Mouse (Mus musculus) adrenal gland, postnatal 14 days (tissue): ENCODE results near the gene Vmn1r22. TPM values are rescaled to one million over a fixed set of nuclear protein-coding genes. Genes with fewer than 3 reads are reported as not detected.
"Not testable (repeated sequence)": the region's sequence is repeated elsewhere in the genome, so short reads cannot be mapped to it uniquely, and the experiment has no call there.

ENCODE experiments used
- DNase-seq: peaks from one replicate; pipeline ENCODE4 v3.0.0; 2021; ENCODE audit warnings: mixed read lengths
- long read RNA-seq, 2 experiments: library from polyadenylated mRNA; stranded (forward); transcript quantifications; one replicate each; pipeline ENCODE4 v2.0.0; 2021
- total RNA-seq: library from RNA; stranded (reverse); gene quantifications from 2 replicates; pipeline ENCODE4 v1.2.3, GENCODE M21; 2021

Vmn1r22 gene
- not detected in 2 replicates for total RNA-seq
- long read RNA-seq, experiment 1, result 0 reads
- long read RNA-seq, experiment 2, result 0 reads

- no peak for DNase-seq
Observed at GRCm38 (mm10) chr6:57907928-57908327, at the start of gene Vmn1r22. Gene Vmn1r22, minus strand, starts transcription at chr6:57908028.

DNA sequence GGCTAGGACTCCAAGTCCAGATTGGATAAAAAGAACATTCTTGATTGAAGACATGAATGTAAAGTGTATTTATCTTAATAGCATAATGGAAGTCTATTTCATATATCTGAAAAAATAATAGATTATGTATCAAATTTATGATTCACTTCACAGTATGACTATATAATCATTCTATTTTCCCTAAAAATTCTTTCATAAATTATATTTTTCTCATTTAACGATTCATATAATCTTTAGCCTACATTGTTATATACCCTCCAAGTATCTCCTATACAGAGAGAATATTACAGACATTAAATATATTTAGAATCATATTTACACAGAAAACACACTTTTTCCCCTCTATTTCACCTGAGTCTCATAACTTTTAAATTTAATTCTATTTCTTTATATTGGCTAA, 18.9 kb upstream of the Vmn1r22 start, which contains the start of gene Vmn1r23:
Gene Vmn1r23 (minus strand): TSS at position 101 of the 400 bp plus-strand sequence.
- no peak for DNase-seq

DNA sequence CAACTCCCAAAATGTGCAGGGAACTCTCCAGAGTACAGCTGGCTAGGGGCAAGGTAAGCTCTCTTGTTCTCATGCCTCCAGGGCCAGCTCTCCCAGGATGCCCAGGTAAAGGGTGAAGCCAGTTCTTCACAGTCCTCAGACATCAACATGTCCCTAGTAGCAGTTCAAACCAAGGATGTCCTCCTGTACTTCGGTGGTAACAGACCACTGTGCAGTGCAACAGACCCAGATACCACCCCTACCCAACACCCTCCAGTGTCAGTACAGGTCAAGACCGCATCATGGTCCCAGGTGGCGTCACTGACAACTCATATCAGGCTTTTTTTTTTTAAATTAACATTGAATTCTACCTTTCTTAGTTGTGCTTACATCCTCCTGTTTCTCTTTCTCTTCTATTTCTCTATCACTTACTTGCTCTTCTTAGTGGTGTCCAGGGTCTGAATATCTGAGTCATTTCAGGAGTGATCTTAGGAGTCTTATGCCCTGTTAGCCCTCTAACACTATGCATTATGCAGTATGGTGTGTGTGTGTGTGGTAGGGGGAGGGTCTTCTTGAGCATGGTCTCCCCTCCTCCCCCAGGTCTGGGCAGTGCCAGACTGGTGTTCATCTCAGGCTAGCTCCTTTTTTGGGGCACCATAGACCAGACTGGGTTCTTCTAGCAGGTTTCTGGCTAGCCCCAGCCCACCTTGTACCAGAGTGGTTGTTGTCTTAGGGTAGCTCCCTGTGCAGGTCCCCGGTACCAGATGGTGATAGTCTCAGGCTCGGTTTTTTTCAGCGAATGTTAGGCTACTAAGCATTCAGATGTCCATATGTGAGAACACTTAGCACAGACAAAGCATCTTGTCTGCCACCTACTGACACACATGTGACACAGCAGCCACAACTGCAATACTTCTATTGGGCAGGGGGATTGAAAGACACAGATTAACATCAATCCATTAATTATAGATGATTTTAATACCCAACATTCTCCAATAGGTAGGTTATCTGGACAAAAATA, 48.5 kb downstream of the Vmn1r22 start:
- DNase-seq, result peak; percentile 21

DNA sequence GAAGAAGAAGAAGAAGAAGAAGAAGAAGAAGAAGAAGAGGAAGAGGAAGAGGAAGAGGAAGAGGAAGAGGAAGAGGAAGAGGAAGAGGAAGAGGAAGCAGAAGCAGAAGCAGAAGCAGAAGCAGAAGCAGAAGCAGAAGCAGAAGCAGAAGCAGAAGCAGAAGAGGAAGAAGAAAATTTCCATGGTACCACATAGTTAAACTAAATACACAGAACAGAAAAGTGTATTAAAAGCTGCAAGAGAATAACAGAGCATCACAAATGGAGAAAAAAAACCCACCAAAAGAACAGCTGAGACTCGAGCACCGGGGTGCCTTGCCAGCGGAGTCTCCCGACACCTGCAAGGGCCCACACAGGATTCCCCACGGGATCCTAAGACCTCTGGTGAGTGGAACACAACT, 56.7 kb downstream of the Vmn1r22 start:
- not testable (repeated sequence) for DNase-seq

DNA sequence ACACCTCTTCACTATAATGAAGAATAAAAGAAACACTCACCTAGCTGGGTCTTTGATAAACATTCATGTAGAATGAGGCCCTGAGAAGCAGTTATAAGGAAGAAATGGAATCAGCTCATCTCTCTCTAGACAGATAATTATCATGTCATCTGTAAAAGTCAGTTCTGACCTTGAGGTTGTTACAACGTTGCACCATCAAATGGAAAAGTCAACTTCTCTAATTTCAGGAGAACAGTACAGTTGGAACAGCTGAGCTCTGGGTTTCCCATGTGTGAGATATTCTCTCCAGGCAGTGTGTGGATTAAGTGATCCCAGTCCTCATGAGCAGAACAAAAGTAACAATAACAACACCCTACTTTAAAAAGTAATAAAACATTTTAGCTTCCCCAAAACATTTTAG, 57.5 kb downstream of the Vmn1r22 start, which contains the start of gene Vmn1r21:
Gene Vmn1r21 (minus strand): TSS at position 58 of the 400 bp plus-strand sequence.
- DNase-seq, result no peak

Other genes starting within 250 kb of the Vmn1r22 start
- 22.5 and 23.7 TPM in 2 replicates for gene Pyurf, start 215.9 kb downstream of the Vmn1r22 start, total RNA-seq
- gene Lancl2, start 205.5 kb downstream of the Vmn1r22 start, total RNA-seq, result 20.7 and 21.0 TPM in 2 replicates
- gene Vopp1, start 82.9 kb downstream of the Vmn1r22 start, total RNA-seq, result 17.9 and 20.4 TPM in 2 replicates
- gene Vmn1r21, start 57.7 kb downstream of the Vmn1r22 start, total RNA-seq, result not detected in 2 replicates
- not detected in 2 replicates for gene Vmn1r23, start 18.8 kb upstream of the Vmn1r22 start, total RNA-seq
- gene Vmn1r24, start 53.5 kb upstream of the Vmn1r22 start, total RNA-seq, result not detected in 2 replicates
- not detected in 2 replicates for gene Vmn1r25, start 72.8 kb upstream of the Vmn1r22 start, total RNA-seq
- gene Vmn1r26, start 107.1 kb upstream of the Vmn1r22 start, total RNA-seq, result not detected in 2 replicates